In genomic region chr9:96785871-96786342, GRCm38 (mm10) we compare ENCODE assay signal across 16 mouse cellular contexts. TPM values are rescaled to one million over a fixed set of nuclear protein-coding genes. Genes with fewer than 3 reads are reported as not detected.
DNase-seq lines count a peak whose midpoint lies in the region; ATAC-seq and TF ChIP-seq lines count a peak whose summit lies in the region.
"Had no signal": no experiment of that assay in that cellular context is flagged by ENCODE, and none has a peak within 500 bp of the region (broad histone marks: within the 10 kb centered on the region; RNA-seq: fewer than 3 reads in every experiment).

No protein-coding gene starts in this region.

- no peak for TF ChIP-seq CTCF in intestine, postnatal 0 days (IDR thresholded peaks at IDR 0.05; ENCODE audit: low read depth)

- no peak for ATAC-seq in heart, embryonic 15.5 days (replicated peaks; ENCODE audit: insufficient number of reproducible peaks, insufficient read depth, low FRiP score, low read depth)
- ATAC-seq in CD4-positive, CD25-positive, alpha-beta regulatory T cell, adult 4 months = peak; percentile 6
- peak; percentile 60 for ATAC-seq in intestine, postnatal 0 days
- ATAC-seq in midbrain, embryonic 16.5 days = no peak
- no peak for ATAC-seq in megakaryocyte progenitor cell, adult 5-6 weeks (replicated peaks; ENCODE audit: poor library complexity)
- ATAC-seq: forebrain, embryonic 13.5 days had no signal

- no peaks in the 10 kb centered on the region for H3K27me3 ChIP-seq in heart, embryonic 15.5 days
- H3K27me3 ChIP-seq in intestine, postnatal 0 days (replicated peaks; ENCODE audit: control insufficient read depth, insufficient read depth, low read length) = no peaks in the 10 kb centered on the region
- no peaks in the 10 kb centered on the region for H3K27me3 ChIP-seq in midbrain, embryonic 16.5 days (ENCODE audit: control insufficient read depth, insufficient read depth, low read depth, low read length)
- H3K27me3 ChIP-seq: forebrain, embryonic 13.5 days; heart, embryonic 12.5 days; hindbrain, embryonic 15.5 days; liver, embryonic 13.5 days had no signal

- no peak for DNase-seq in heart, postnatal 10 days
- DNase-seq in kidney, postnatal 14 days = peak; percentile 56
- DNase-seq in right cerebral cortex, adult 18-20 months = no peak
- DNase-seq: adrenal gland, adult 2 months; cerebellum, postnatal 10 days; gastrocnemius, postnatal 10 days; liver, embryonic 13.5 days had no signal

- no peak overlapping the region for H3K4me2 ChIP-seq in heart, embryonic 15.5 days
- peak overlapping the region; percentile 24 for H3K4me2 ChIP-seq in intestine, postnatal 0 days (replicated peaks; ENCODE audit: low read depth)
- H3K4me2 ChIP-seq in midbrain, embryonic 16.5 days (ENCODE audit: low read length) = no peak overlapping the region
- H3K4me2 ChIP-seq: forebrain, embryonic 13.5 days; heart, embryonic 12.5 days; hindbrain, embryonic 15.5 days; liver, embryonic 13.5 days had no signal

- 49% methylated on average over 9 of the region's 9 CpGs for WGBS in heart, embryonic 15.5 days
- WGBS in intestine, postnatal 0 days = 10% methylated on average over 9 of the region's 9 CpGs
- 76% methylated on average over 9 of the region's 9 CpGs for WGBS in midbrain, embryonic 16.5 days

- peak overlapping the region; percentile 7; the same call in 1 of the 2 replicates for H3K27ac ChIP-seq in heart, embryonic 15.5 days
- peak overlapping the region; percentile 6; the same call in 1 of the 2 replicates for H3K27ac ChIP-seq in intestine, postnatal 0 days (ENCODE audit: low read depth, low read length)
- H3K27ac ChIP-seq in midbrain, embryonic 16.5 days (ENCODE audit: low read length) = no peak overlapping the region
- H3K27ac ChIP-seq: forebrain, embryonic 13.5 days; hindbrain, embryonic 15.5 days; liver, embryonic 13.5 days; midbrain, embryonic 10.5 days had no signal

- intact Hi-C loops in heart, postnatal 10 days (cut with DNase I) = no loop called here

- no peak overlapping the region for H3K4me3 ChIP-seq in heart, embryonic 15.5 days
- H3K4me3 ChIP-seq in intestine, postnatal 0 days (ENCODE audit: low read depth, low read length) = no peak overlapping the region
- H3K4me3 ChIP-seq in midbrain, embryonic 16.5 days (ENCODE audit: low read depth, low read length) = no peak overlapping the region
- H3K4me3 ChIP-seq: forebrain, embryonic 13.5 days; heart, embryonic 12.5 days; hindbrain, embryonic 15.5 days; liver, embryonic 13.5 days; midbrain, embryonic 10.5 days had no signal

- H3K36me3 ChIP-seq in heart, embryonic 15.5 days = no peaks in the 10 kb centered on the region
- no peaks in the 10 kb centered on the region for H3K36me3 ChIP-seq in intestine, postnatal 0 days (ENCODE audit: control insufficient read depth, insufficient read depth)
- H3K36me3 ChIP-seq in midbrain, embryonic 16.5 days (ENCODE audit: control insufficient read depth, insufficient read depth, low read length) = no peaks in the 10 kb centered on the region
- H3K36me3 ChIP-seq: heart, embryonic 12.5 days; hindbrain, embryonic 15.5 days; liver, embryonic 13.5 days; midbrain, embryonic 10.5 days had no signal

- peaks cover 9% of the 10 kb centered on the region for H3K4me1 ChIP-seq in heart, embryonic 15.5 days (replicated peaks)
- H3K4me1 ChIP-seq in intestine, postnatal 0 days (replicated peaks; ENCODE audit: control insufficient read depth, insufficient read depth, low read length) = peaks cover 6% of the 10 kb centered on the region; the same call in 1 of the 2 replicates
- no peaks in the 10 kb centered on the region for H3K4me1 ChIP-seq in midbrain, embryonic 16.5 days (ENCODE audit: control insufficient read depth, insufficient read depth, low read length)
- H3K4me1 ChIP-seq: forebrain, embryonic 13.5 days; hindbrain, embryonic 15.5 days had no signal

- no peak overlapping the region for H3K9ac ChIP-seq in heart, embryonic 15.5 days
- H3K9ac ChIP-seq in intestine, postnatal 0 days (ENCODE audit: low read depth, low read length) = no peak overlapping the region
- no peak overlapping the region for H3K9ac ChIP-seq in midbrain, embryonic 16.5 days (ENCODE audit: low read depth, low read length)
- H3K9ac ChIP-seq: forebrain, embryonic 13.5 days; heart, embryonic 12.5 days; hindbrain, embryonic 15.5 days; liver, embryonic 13.5 days had no signal

- no peaks in the 10 kb centered on the region for H3K9me3 ChIP-seq in heart, embryonic 15.5 days (replicated peaks)
- no peaks in the 10 kb centered on the region for H3K9me3 ChIP-seq in intestine, postnatal 0 days (ENCODE audit: control insufficient read depth)
- H3K9me3 ChIP-seq in midbrain, embryonic 16.5 days (replicated peaks; ENCODE audit: control insufficient read depth, low read length, poor library complexity, severe bottlenecking) = no peaks in the 10 kb centered on the region
- H3K9me3 ChIP-seq: forebrain, embryonic 13.5 days; heart, embryonic 12.5 days; hindbrain, embryonic 15.5 days; liver, embryonic 13.5 days; midbrain, embryonic 10.5 days had no signal

RNA-seq across cellular contexts. Expression of gene Zbtb38, which starts 33.3 kb away (rescaled TPM):
- polyA plus RNA-seq in heart, embryonic 15.5 days (2015; fragmentation: Nextera tagmentation; extraction: Ambion mirVana) = 28.7 and 29.8 TPM in 2 replicates
- total RNA-seq in heart, postnatal 10 days (2021) = 10 to 100 TPM; 30.2 to 37.0 TPM
- polyA plus RNA-seq in CD4-positive, CD25-positive, alpha-beta regulatory T cell, adult 4 months (2017; shearing (Covaris generic)) = 10 to 100 TPM; 80.3 to 85.0 TPM
- polyA plus RNA-seq in intestine, postnatal 0 days (2015; fragmentation: Nextera tagmentation; extraction: Ambion mirVana) = 18.5 and 20.8 TPM in 2 replicates
- 57.1 and 58.1 TPM in 2 replicates for polyA plus RNA-seq in midbrain, embryonic 16.5 days (2015; fragmentation: Nextera tagmentation; extraction: Ambion mirVana)
- total RNA-seq in megakaryocyte progenitor cell, adult 5-6 weeks (2015) = 23.5 and 27.8 TPM in 2 replicates
- 24.2 and 25.7 TPM in 2 replicates for total RNA-seq in megakaryocyte progenitor cell, adult 5-6 weeks (2017)

Comparison
In these comparisons a context has a peak if more than half of its experiments do, and no peak if none do; other contexts are left out.
1. ATAC-seq: peak in CD4-positive, CD25-positive, alpha-beta regulatory T cell, adult 4 months (single experiment) and intestine, postnatal 0 days (single experiment); none in heart, embryonic 15.5 days (single experiment), midbrain, embryonic 16.5 days (single experiment) and megakaryocyte progenitor cell, adult 5-6 weeks (single experiment).